Mouse (Mus musculus) thymus, adult 2 months (tissue): ENCODE measurements around the gene Dnah2. TPM values are rescaled to one million over a fixed set of nuclear protein-coding genes. Genes with fewer than 3 reads are reported as not detected.
A peak's percentile ranks its signal among the peaks of the same experiment; 100 is the strongest.

ENCODE experiments used
- DNase-seq: peaks from one replicate; pipeline ENCODE4 v3.0.0; 2021
- H3K27ac ChIP-seq: fragments of 200-500 bp; 2 replicates; pipeline ENCODE4 v1.5.1; 2012; ENCODE audit warnings: low read length, control low read depth; ENCODE audit not compliant: control insufficient read depth, insufficient read depth
- H3K27me3 ChIP-seq: fragments of 200-500 bp; 2 replicates; pipeline ENCODE4 v1.6.1; 2012; ENCODE audit warnings: mild to moderate bottlenecking, low read length, moderate library complexity, mixed read lengths; ENCODE audit not compliant: control insufficient read depth, insufficient read depth
- H3K36me3 ChIP-seq: fragments of 200-500 bp; 2 replicates; pipeline ENCODE4 v1.6.1; 2012; ENCODE audit warnings: mild to moderate bottlenecking, low read length, moderate library complexity; ENCODE audit not compliant: control insufficient read depth, insufficient read depth
- H3K4me1 ChIP-seq: fragments of 200-500 bp; replicated peaks from 2 replicates; pipeline ENCODE4 v1.6.1; 2012; ENCODE audit warnings: low read length; ENCODE audit not compliant: control insufficient read depth, insufficient read depth
- H3K4me3 ChIP-seq: fragments of 200-500 bp; 2 replicates; pipeline ENCODE4 v1.5.1; 2012; ENCODE audit warnings: mild to moderate bottlenecking, low read length, control low read depth, moderate library complexity; ENCODE audit not compliant: control insufficient read depth, insufficient read depth
- CTCF ChIP-seq: fragments of 200-500 bp; IDR thresholded peaks from 2 replicates; pipeline ENCODE4 v1.5.1; 2012; ENCODE audit warnings: mild to moderate bottlenecking, control low read depth, low read length, moderate library complexity, borderline replicate concordance; ENCODE audit not compliant: control insufficient read depth, poor library complexity, insufficient read depth; ENCODE audit errors: extremely low read depth
- POLR2A ChIP-seq: fragments of 200-500 bp; IDR thresholded peaks from 2 replicates; pipeline ENCODE4 v1.6.1; 2012; ENCODE audit warnings: mild to moderate bottlenecking, low read length, control low read depth, moderate library complexity; ENCODE audit not compliant: control insufficient read depth, poor library complexity, insufficient read depth; ENCODE audit errors: extremely low read depth
- WGBS: fragments of 180-500 bp; shearing (Covaris S2); methylation state at CpG from one replicate; pipeline ENCODE4 v1.1.7; 2018; 5-methylcytosine and 5-hydroxymethylcytosine counted together
- polyA plus RNA-seq: library from polyadenylated mRNA; depleted of rRNA; stranded (reverse); fragments of >200 nt; gene quantifications from 2 replicates; pipeline ENCODE4 v1.2.3, GENCODE M21; 2012

The Dnah2 gene
- polyA plus RNA-seq, 1 experiment: 0.39 TPM

GRCm38 (mm10) chr11:69558756-69559155, 9.8 kb upstream of the Dnah2 start:
- no peak for DNase-seq
- H3K27ac ChIP-seq: no peak overlapping the region
- WGBS: 48% methylated on average over 6 of the region's 6 CpGs

GRCm38 (mm10) chr11:69557381-69557958, 8.6 kb upstream of the Dnah2 start:
- Histone ChIP-seq H3K27ac (no peak overlapping the region), H3K27me3 (peaks cover 4% of the 10 kb centered on the region; the same call in 1 of the 2 replicates), H3K36me3 (peaks cover 14% of the 10 kb centered on the region), H3K4me1 (peaks cover 14% of the 10 kb centered on the region), H3K4me3 (no peak overlapping the region)
- TF ChIP-seq CTCF (no peak), POLR2A (no peak)
- WGBS: 61% methylated on average over 14 of the region's 14 CpGs
- DNase-seq: no peak

More at GRCm38 (mm10) chr11:69558756-69559155, 9.8 kb upstream of the Dnah2 start:
- Histone ChIP-seq H3K27me3 (peaks cover 4% of the 10 kb centered on the region; the same call in 1 of the 2 replicates), H3K4me3 (no peak overlapping the region), H3K4me1 (0 out of 2 replicates have a peak, but pooled peaks cover 6% of the 10 kb centered on the region), H3K36me3 (peaks cover 22% of the 10 kb centered on the region)
- TF ChIP-seq POLR2A: no peak
- TF ChIP-seq CTCF: no peak

- Histone ChIP-seq H3K27me3 (no peaks in the 10 kb centered on the region; the same call in 1 of the 2 replicates), H3K4me1 (peaks cover 8% of the 10 kb centered on the region), H3K27ac (no peak overlapping the region), H3K36me3 (no peaks in the 10 kb centered on the region), H3K4me3 (no peak overlapping the region)
- 70% methylated on average over 5 of the region's 5 CpGs for WGBS
- no peak for TF ChIP-seq CTCF
- TF ChIP-seq POLR2A: no peak
- DNase-seq: no peak
These were observed 5.7 kb upstream of the Dnah2 start for GRCm38 (mm10) chr11:69554539-69555140.

- no peaks in the 10 kb centered on the region for H3K36me3 ChIP-seq
- no peak overlapping the region for H3K27ac ChIP-seq
- H3K4me1 ChIP-seq: peaks cover 8% of the 10 kb centered on the region
- TF ChIP-seq CTCF: no peak
- no peak for TF ChIP-seq POLR2A
- H3K4me3 ChIP-seq: no peak overlapping the region
- DNase-seq: no peak
- WGBS: 76% methylated on average over 2 of the region's 2 CpGs
- H3K27me3 ChIP-seq: no peaks in the 10 kb centered on the region; the same call in 1 of the 2 replicates
These were observed 4.4 kb upstream of the Dnah2 start for GRCm38 (mm10) chr11:69553341-69553721.

- Histone ChIP-seq H3K36me3 (no peaks in the 10 kb centered on the region), H3K4me1 (peaks cover 8% of the 10 kb centered on the region), H3K4me3 (no peak overlapping the region), H3K27me3 (no peaks in the 10 kb centered on the region; the same call in 1 of the 2 replicates), H3K27ac (no peak overlapping the region)
- TF ChIP-seq POLR2A (no peak), CTCF (no peak)
- peak; percentile 39 for DNase-seq
- WGBS: 34% methylated on average over 14 of the region's 14 CpGs
These were observed 3.9 kb upstream of the Dnah2 start for GRCm38 (mm10) chr11:69552622-69553340.

DNA sequence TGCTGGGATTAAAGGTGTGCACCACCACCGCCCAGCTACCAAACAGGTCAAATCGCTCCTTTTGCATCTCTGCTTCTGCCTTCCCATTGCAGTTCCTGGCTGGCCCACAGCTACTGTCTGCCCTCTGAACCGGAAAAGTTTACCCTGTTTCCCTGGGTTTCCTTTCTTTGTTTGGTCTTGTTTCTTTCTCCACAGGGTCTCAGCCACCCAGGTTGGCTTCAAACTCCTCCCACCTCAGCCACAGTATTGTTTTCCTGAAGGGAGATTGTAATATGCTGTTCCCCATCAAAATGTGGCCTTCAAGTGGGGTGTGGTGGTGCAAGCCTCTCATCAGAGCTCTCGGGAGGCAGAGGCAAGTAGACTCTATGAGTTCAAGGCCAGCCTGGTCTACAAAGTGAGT, 2.4 kb upstream of the Dnah2 start:
- 93% methylated on average over 4 of the region's 4 CpGs for WGBS
- DNase-seq: no peak
- H3K36me3 ChIP-seq: no peaks in the 10 kb centered on the region
- H3K4me3 ChIP-seq: no peak overlapping the region
- TF ChIP-seq CTCF (no peak), POLR2A (no peak)
- peaks cover 20% of the 10 kb centered on the region for H3K4me1 ChIP-seq
- H3K27ac ChIP-seq: no peak overlapping the region
- no peaks in the 10 kb centered on the region for H3K27me3 ChIP-seq

DNA sequence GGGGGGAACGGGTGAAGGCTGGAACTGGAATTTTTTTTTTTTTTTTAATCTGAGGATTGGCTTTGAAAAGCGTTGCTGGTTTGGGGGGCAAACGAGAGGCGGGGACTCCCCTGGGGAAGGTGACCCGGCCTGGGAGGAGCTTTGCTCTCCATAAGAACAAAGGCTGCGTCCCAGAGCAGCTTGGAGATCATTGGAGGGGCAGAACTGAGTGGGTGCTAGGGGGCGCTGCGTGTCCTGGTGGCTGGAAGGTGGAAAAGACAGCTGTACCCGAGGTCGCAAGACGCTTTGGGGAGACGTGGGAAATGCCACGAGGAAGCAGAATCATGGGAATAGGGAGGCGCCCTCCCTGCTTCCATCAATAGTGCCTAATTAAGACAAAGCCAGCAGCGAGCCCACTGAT, 1.8 kb downstream of the Dnah2 start:
- H3K4me1 ChIP-seq: peaks cover 16% of the 10 kb centered on the region
- 5% methylated on average over 15 of the region's 15 CpGs for WGBS
- H3K4me3 ChIP-seq: peak overlapping the region; percentile 49
- H3K36me3 ChIP-seq: no peaks in the 10 kb centered on the region
- H3K27me3 ChIP-seq: no peaks in the 10 kb centered on the region
- no peak overlapping the region for H3K27ac ChIP-seq
- peak; percentile 60 for DNase-seq
- TF ChIP-seq POLR2A (no peak), CTCF (no peak)
